Mouse (Mus musculus) midbrain, embryonic 16.5 days (tissue): ENCODE results near the gene Fam120c. TPM values are rescaled to one million over a fixed set of nuclear protein-coding genes. Genes with fewer than 3 reads are reported as not detected.

ENCODE experiments used
- ATAC-seq: fragments of 200-750 bp; cut with Nextera tagmentation; 2 replicates; pipeline ENCODE4 v1.8.0; 2017; ENCODE audit warnings: moderate TSS enrichment
- H3K27ac ChIP-seq: fragments of 300-500 bp; sonication (generic); 2 replicates; pipeline ENCODE4 v1.5.1; 2014; ENCODE audit warnings: mild to moderate bottlenecking, low read length, mixed read lengths
- H3K27me3 ChIP-seq: fragments of 300-500 bp; sonication (generic); 2 replicates; pipeline ENCODE4 v1.6.1; 2014; ENCODE audit warnings: low read depth, low read length, mixed read lengths; ENCODE audit not compliant: control insufficient read depth, insufficient read depth
- H3K36me3 ChIP-seq: fragments of 300-500 bp; sonication (generic); 2 replicates; pipeline ENCODE4 v1.6.1; 2014; ENCODE audit warnings: mild to moderate bottlenecking, low read length, moderate library complexity, mixed read lengths; ENCODE audit not compliant: control insufficient read depth, insufficient read depth
- H3K4me1 ChIP-seq: fragments of 300-500 bp; sonication (generic); 2 replicates; pipeline ENCODE4 v1.6.1; 2014; ENCODE audit warnings: mild to moderate bottlenecking, low read length, mixed read lengths; ENCODE audit not compliant: control insufficient read depth, insufficient read depth
- H3K4me2 ChIP-seq: fragments of 300-500 bp; sonication (generic); 2 replicates; pipeline ENCODE4 v1.6.1; 2014; ENCODE audit warnings: mild to moderate bottlenecking, low read length, mixed read lengths
- H3K4me3 ChIP-seq: fragments of 300-500 bp; sonication (generic); 2 replicates; pipeline ENCODE4 v1.5.1; 2014; ENCODE audit warnings: low read depth, mild to moderate bottlenecking, low read length, moderate library complexity, mixed read lengths
- H3K9ac ChIP-seq: fragments of 300-500 bp; sonication (generic); 2 replicates; pipeline ENCODE4 v1.6.1; 2014; ENCODE audit warnings: low read depth, low read length, mixed read lengths
- H3K9me3 ChIP-seq: fragments of 300-500 bp; sonication (generic); replicated peaks from 2 replicates; pipeline ENCODE4 v1.6.1; 2014; ENCODE audit warnings: mild to moderate bottlenecking, low read length, mixed read lengths; ENCODE audit not compliant: control insufficient read depth, poor library complexity, severe bottlenecking
- WGBS: fragments of 180-500 bp; shearing (Covaris S2); extraction: QIAGEN DNeasy Blood & Tissue Kit; methylation state at CpG from one replicate; pipeline ENCODE4 v1.1.7; 2014; 5-methylcytosine and 5-hydroxymethylcytosine counted together
- polyA plus RNA-seq: library from polyadenylated mRNA; unstranded; fragments of >200 nt; fragmentation: Nextera tagmentation; extraction: Ambion mirVana; gene quantifications from 2 replicates; pipeline ENCODE4 v1.2.1, GENCODE M21; 2015

Gene Fam120c
- polyA plus RNA-seq, 1 experiment from 2014 or later = 8.5 TPM

DNA sequence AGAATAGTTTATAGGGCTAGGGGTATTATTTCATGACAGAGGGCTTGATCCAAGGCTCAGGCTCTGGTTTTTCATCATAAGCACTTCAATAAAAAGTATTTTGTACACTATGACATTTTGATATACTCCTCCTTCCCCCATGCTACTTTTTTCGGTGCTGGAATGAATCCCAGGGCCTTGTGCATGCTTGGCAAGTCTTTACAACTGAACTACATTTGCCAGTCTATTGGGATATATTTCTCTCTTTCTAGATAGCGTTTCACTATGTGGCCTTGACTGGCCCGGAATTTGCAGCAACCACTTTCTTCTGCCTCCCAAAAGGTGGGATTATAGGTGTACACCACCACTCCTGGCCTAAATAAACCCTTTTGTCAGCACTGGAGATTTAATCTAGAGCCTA, 169.1 kb downstream of the Fam120c start:
- H3K4me1 ChIP-seq = no peaks in the 10 kb centered on the region
- no peaks in the 10 kb centered on the region for H3K36me3 ChIP-seq
- no peaks in the 10 kb centered on the region for H3K27me3 ChIP-seq
- ATAC-seq = no peak
- H3K27ac ChIP-seq = no peak overlapping the region
- H3K4me2 ChIP-seq = no peak overlapping the region
- H3K9ac ChIP-seq = no peak overlapping the region
- 83% methylated on average over 3 of the region's 3 CpGs for WGBS
- H3K4me3 ChIP-seq = no peak overlapping the region
- no peaks in the 10 kb centered on the region for H3K9me3 ChIP-seq

DNA sequence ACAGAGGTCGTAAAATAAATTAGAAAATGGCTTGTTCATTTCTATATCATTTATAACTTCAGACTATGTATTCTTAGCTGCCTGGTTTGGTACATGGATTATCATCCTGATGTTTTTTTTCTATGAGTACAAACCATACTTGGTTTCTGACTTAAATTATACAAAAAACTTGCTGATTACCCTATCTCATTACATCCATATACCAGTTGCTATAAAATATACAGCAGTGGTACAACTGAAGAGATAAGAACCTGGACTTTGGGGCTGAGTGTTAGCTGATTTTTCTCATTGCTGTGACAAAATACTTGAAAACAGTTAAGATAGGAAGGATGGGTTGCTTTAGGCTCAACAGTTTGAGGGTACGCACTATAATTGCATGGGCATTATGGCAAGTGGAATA, 169.7 kb downstream of the Fam120c start:
- WGBS = 94% methylated on average over 2 of the region's 2 CpGs
- no peaks in the 10 kb centered on the region for H3K27me3 ChIP-seq
- no peak for ATAC-seq
- no peak overlapping the region for H3K4me2 ChIP-seq
- no peaks in the 10 kb centered on the region for H3K36me3 ChIP-seq
- H3K9ac ChIP-seq = no peak overlapping the region
- H3K9me3 ChIP-seq = no peaks in the 10 kb centered on the region
- H3K27ac ChIP-seq = no peak overlapping the region
- no peak overlapping the region for H3K4me3 ChIP-seq
- H3K4me1 ChIP-seq = no peaks in the 10 kb centered on the region

DNA sequence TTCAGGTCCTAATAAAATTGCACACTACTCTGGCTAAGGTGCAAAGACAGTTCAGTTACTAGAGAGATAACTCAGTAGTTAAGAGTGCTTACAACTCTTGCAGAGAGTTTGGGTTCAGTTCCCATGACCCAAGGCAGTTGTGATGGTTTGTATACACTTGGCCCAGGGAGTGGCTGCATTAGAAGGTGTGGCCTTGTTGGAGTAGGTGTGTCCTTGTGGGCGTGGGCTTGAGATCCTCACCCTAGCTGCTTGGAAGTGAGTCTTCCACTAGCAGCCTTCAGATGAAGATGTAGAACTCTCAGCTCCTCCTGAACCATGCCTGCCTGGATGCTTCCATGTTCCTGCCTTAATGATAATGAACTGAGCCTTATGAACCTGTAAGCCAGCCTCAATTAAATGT, 174.2 kb downstream of the Fam120c start:
- ATAC-seq = no peak
- 80% methylated on average over 1 of the region's 1 CpGs for WGBS
- no peak overlapping the region for H3K9ac ChIP-seq
- no peaks in the 10 kb centered on the region for H3K27me3 ChIP-seq
- H3K4me2 ChIP-seq = no peak overlapping the region
- H3K4me3 ChIP-seq = no peak overlapping the region
- no peaks in the 10 kb centered on the region for H3K36me3 ChIP-seq
- H3K4me1 ChIP-seq = peaks cover 3% of the 10 kb centered on the region; the same call in 1 of the 2 replicates
- no peaks in the 10 kb centered on the region for H3K9me3 ChIP-seq
- no peak overlapping the region for H3K27ac ChIP-seq

DNA sequence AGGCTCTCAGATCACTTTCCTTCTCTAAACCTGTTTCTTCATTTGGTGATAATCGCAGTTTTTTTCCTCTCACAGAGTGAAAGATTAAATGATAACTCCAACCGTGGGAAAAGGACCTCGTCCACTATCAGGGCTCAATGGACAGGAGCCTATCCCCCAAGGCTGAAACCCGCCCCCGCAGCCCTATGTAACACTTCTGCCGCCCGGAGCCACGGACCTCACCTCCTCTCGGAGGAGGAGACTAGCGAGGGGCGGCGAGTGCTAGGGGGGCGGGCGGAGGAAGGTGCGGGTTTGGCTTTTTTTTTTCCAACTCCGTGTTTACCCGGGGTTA, 176.1 kb downstream of the Fam120c start:
- Histone ChIP-seq H3K9me3 (no peaks in the 10 kb centered on the region), H3K9ac (peak overlapping the region; percentile 73), H3K27ac (peak overlapping the region; percentile 97), H3K36me3 (no peaks in the 10 kb centered on the region), H3K27me3 (no peaks in the 10 kb centered on the region), H3K4me1 (peaks cover 3% of the 10 kb centered on the region; the same call in 1 of the 2 replicates), H3K4me3 (peak overlapping the region; percentile 57), H3K4me2 (peak overlapping the region; percentile 50)
- WGBS = 28% methylated on average over 17 of the region's 17 CpGs
- peak; percentile 54; the same call in 1 of the 2 replicates for ATAC-seq

DNA sequence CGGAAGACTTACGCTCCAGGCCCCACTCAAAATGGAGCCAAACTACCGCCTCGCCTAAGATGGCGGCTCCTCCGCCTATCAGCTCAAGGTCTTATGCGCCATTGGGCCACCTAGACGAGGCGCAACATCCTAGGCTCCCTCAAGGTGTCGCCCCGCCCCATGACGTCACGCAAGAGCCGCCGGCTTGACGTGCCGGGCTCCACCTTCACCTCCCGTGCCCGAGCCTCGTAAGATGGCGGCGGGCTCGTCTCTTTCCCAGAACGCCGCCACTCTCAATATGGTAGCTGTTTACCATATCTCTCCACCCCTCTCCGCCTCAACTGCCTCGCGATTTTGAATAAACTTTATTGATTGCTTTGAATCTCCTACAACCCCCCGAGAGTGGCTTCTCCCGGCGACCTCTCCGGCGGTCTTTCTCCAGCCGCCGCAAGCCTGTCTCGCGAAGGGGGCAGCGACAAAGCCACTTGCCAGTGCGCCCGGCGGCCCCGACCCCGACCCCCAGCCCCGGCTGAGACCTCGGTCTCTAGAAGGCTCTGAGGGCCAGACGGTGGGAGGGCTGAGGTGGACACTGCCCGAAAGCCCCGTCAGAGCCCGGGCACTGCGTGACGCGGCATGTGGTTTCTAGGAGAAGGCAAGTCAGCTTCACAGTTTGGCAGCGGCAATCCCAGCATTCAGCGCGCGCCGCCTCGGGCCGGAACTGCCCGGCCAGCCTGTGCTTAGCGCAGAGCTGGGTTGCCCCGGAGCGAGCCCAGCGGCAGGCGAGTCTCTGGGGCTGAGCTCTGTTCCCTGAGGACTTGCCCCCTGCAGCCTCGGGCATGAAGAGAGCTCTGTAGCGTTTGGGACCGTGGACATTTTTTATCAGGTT, 176.7 kb downstream of the Fam120c start, which contains the start of gene Phf8:
Phf8 (plus strand) TSS at position 215 of the 865 bp plus-strand sequence.
- Histone ChIP-seq H3K4me1 (peaks cover 3% of the 10 kb centered on the region; the same call in 1 of the 2 replicates), H3K27ac (peak within 1 kb of the TSS; percentile 97), H3K27me3 (no peaks in the 10 kb centered on the region), H3K36me3 (no peaks in the 10 kb centered on the region), H3K9ac (peak within 1 kb of the TSS; percentile 77), H3K9me3 (no peaks in the 10 kb centered on the region), H3K4me2 (peak within 1 kb of the TSS; percentile 71), H3K4me3 (peak within 1 kb of the TSS; percentile 57)
- WGBS = 12% methylated on average over 68 of the region's 68 CpGs
- peak; percentile 98 for ATAC-seq

Other genes with a start within 250 kb of the Fam120c start
- 38.2 and 38.8 TPM in 2 replicates for gene Tsr2, start 247.6 kb upstream of the Fam120c start, polyA plus RNA-seq
- gene Wnk3, start 146.1 kb upstream of the Fam120c start, polyA plus RNA-seq = 16.8 and 20.1 TPM in 2 replicates
- gene Phf8, start 176.5 kb downstream of the Fam120c start, polyA plus RNA-seq = 22.1 and 25.3 TPM in 2 replicates